Mouse (Mus musculus) embryo, embryonic 11.5 days (tissue): ENCODE measurements around the gene Arhgap15.

Experiments used
- DNase-seq: peaks from one replicate; pipeline ENCODE4 v3.0.0-alpha.2; 2012; ENCODE audit warnings: low read depth, low spot score

Gene Arhgap15

GRCm38 (mm10) chr2:44184476-44184875, 435.9 kb downstream of the Arhgap15 start:
- no peak for DNase-seq

DNA sequence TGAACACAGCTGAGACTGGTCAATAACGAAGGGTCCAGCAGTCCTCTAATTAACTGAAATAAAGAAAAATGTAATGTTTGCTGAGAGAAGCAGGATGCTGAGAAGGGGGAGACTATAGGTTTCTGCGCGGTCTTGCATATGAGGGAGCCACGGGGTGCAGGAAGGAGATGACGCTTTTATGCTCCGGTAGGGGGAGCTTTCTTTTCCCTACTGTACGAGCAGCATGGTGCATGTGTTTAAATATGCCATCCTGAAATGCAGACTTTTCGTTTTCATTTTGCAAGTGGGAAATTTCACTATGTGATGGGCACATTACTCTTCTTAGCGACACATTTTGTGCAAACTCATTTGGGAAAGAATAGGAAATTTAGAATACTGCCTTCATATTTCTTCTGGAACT, 442.1 kb downstream of the Arhgap15 start:
- DNase-seq, result no peak

DNA sequence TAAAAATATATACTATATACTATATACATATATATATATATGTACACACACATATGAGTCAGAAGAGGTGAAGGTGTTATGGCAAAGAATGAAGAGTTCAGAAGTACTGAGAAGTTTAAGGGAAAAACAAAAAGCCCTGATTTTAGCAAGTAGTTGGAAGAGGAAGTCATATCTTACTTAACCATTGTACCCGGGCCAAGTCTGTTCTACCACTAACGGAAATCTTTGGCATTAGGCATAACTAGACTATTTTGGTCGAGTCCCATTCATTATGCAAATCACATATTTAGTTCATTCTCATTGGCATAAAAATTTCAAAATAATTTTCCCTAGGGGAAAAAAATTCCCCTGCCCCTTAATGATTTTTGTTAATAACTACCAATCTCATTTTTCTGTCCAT, 443.4 kb downstream of the Arhgap15 start:
- no peak for DNase-seq

- DNase-seq, result no peak
Measured at GRCm38 (mm10) chr2:44215506-44215905, 466.9 kb downstream of the Arhgap15 start.

- DNase-seq, result no peak
Measured at GRCm38 (mm10) chr2:44217811-44218210, 469.2 kb downstream of the Arhgap15 start.

DNA sequence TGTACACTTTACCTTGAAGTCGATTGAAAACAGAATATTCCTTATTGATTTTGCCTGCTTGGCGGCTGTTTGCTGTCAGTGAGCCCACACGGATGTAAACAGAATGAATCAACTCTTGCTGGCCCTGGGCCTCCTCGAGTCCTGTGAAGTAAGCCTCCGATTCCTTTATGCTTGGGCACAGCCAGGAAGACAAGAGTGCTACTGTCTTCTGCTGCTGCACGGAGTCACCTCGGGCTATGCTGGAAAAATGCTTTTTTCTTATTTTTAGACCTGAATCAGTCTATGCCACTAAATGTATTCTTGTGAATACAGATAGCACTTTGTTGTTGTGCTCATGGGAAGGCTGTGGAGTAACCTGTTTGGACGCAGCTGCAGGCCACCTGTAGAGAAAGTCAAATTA, 469.7 kb downstream of the Arhgap15 start:
- DNase-seq, result no peak

DNA sequence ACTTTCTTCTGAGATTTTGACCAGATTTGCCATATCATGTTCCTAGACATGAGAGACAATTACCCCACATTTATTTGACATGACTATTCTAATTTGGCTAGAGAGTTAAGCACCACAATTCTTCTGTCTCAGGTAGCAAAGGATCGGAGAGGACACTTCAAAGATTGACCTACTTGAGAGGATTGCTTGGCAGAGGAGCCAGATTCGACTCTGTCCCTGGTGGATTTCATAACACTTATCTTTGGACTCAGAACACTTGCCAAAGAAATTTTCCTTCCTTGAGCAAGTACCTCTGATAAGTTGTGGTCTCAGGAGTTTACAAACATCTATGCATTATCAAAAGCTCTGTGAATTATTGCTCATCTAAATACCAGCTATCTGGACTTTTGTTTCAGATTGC, 473.1 kb downstream of the Arhgap15 start:
- DNase-seq, result no peak

DNA sequence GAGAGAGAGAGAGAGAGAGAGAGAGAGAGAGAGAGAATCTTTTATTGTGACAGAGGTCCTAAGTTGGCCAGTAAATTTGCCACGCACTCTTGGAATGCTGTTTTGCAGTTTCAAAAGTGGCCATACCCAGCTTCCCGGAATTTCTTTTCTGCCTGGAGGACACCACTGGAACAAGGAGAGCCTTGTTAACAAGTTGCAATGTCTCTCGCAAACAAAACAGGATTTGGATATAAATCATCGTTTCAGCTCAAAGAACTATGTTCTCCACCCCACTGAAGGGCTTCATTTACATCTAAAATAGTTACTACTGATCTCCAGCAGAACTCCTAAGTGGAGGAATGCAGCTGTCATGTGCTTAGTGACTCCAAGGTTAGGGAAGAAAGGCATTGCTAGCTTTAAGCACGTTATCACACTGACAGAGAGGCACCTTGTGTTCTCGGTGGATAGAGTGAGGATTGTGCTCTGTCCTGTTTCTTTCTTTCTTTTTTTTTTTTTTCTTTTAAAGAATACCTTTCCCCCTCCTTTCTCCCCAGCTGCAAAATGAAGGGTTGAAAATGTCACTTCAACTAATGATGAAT, 473.6 kb downstream of the Arhgap15 start:
- DNase-seq, result peak; percentile 19

- no peak for DNase-seq
Measured at GRCm38 (mm10) chr2:44234856-44235255, 486.2 kb downstream of the Arhgap15 start.

- no peak for DNase-seq
Measured at GRCm38 (mm10) chr2:44241657-44242454, 493.2 kb downstream of the Arhgap15 start.

GRCm38 (mm10) chr2:44242628-44243255, 494.1 kb downstream of the Arhgap15 start:
- DNase-seq, result no peak

DNA sequence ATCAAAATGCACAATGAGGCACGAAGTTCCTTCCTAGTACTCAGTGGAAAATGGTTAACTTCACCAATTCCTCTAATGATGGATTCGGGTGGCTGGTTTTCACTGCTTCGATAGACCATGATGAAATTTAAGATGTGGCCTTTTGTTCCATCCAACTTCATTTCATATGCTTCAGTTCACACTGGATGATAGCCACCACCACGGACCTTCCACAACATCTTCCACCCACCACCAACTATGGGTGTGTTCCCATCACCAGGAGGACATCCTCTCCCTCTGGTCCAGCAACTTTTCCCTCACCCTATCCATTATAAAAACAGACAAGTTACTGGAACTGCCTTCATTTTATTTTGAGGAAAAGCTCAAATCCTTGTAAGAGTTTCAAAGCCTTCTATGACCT, 506.7 kb downstream of the Arhgap15 start:
- no peak for DNase-seq

DNA sequence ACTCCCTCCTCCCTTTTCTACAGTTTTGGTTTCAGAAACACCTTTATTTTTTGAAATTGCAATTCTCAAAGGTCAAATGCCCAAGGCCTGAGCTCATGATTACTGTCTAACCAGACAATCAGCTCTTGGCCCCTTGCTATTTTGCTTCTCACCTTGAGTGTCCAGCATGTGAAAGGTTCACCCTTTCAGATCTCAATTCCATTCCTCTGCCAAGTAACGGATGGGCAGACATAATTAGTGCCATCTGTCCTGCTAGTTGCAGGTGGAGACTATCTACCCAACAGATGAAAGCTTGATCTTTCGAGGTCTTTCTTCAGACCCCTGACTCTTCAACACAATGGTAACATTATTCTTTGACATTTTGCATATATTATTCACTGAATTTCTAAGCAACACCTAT, 509.3 kb downstream of the Arhgap15 start:
- DNase-seq, result no peak

DNA sequence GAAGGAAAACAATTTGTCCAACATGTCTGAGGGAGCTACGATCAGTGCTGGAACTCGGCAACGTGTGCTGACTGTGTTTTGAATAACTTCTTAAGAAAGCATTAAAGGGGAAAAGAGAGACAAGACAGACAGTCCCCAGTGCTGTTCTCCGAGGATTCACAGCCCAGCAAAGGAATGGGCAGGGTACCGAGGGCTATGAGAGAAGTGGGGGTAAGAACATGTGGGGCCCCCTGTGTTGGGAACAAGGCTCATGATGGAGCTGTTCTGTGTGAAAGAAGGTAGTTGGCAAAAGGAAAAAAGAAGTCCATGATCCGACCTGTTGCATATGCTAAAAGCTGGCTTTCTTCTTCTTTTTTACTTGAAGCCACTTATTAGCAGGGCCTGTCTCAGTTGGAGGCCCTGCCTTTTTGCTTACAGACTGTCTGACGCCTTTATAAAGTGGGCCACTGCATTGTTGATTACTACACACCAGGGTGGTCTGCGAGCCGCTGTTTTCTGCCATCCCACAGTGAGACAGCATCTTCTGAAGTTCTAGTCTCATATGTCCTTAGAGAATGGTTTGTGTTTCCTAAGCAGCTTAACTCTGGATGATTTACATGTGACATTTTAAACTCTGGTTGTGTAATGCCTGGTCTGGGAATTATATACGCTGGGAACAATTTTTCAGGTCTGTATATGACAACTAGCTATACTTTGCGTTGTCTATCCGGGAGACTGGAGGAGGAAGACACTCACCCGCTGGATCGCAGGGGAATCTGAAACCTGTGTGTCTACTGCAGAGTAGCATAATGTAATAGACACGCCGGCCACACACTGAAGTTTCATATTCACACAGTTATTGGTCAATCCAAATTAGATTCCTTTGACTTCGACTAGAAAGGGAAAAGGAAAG, 523.1 kb downstream of the Arhgap15 start:
- DNase-seq, result no peak

DNA sequence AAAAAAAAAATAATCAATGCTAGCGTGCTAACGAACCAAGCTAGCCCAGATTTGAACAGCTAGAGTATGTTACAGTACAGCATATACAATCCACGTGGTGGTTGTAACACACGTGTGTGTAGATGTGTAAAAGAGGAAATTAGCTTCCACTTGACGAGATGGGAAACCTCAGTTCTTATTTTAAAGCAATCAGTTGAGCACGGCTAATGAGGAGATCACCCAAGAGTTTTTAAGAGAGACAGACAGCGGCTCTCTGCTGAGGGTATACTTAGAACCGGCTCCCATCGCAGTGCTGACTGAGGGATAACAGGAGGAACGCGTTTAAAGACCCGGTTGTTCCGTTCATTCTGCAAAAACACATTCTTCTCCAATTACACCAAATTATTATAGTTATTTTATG, 524.0 kb downstream of the Arhgap15 start:
- DNase-seq, result no peak

DNA sequence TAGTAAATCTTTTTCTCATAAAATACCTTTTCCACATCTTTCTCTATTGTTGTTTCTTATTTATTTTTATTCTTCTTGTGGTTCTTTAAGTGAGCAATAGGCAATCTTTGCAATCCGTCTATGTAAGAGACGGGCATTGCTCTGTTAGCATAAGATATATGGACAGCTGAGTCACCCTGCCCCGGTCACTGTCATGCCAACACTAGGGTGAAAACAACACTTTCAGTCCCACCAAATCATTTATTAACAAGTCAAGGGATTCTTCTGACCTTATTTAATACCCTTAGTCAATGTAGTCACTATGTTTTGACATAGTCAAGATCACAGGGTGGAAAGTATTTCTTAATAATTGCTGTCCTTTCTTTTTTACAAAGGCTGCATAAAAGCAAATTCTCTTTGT, 525.8 kb downstream of the Arhgap15 start:
- no peak for DNase-seq

GRCm38 (mm10) chr2:44286181-44286719, 537.6 kb downstream of the Arhgap15 start:
- DNase-seq, result no peak

GRCm38 (mm10) chr2:44299156-44299555, 550.5 kb downstream of the Arhgap15 start:
- DNase-seq, result no peak

DNA sequence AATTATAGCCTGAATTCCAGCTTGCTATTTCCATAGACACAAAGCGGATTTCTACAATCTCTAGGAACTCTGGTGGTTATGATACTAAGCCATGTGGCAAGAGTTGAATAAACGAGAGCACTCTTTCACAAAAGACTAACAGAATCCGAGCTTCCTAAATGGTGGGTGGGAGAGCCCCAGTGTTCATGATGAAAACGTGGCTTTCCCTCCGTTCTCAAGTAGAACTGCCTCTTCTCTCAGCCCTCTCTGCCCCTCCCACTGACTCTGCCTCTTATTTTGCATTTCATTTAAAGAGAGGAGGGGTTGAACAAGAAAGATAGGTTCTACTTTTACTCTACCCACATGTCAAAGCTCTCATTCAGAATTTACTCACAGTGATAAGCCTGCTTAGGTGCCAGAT, 551.3 kb downstream of the Arhgap15 start:
- DNase-seq, result no peak

- no peak for DNase-seq
Measured at GRCm38 (mm10) chr2:44300466-44300865, 551.8 kb downstream of the Arhgap15 start.

- DNase-seq, result no peak
Measured at GRCm38 (mm10) chr2:44304261-44304970, 555.8 kb downstream of the Arhgap15 start.
